Mouse (Mus musculus) hindbrain, postnatal 0 days (tissue): Measurements from ENCODE around the gene Stmn3. TPM values are rescaled to one million over a fixed set of nuclear protein-coding genes. Genes with fewer than 3 reads are reported as not detected.
"Not testable (repeated sequence)": the region's sequence is repeated elsewhere in the genome, so short reads cannot be mapped to it uniquely, and the experiment has no call there.

Experiments used
- ATAC-seq: fragments of 200-750 bp; cut with Nextera tagmentation; 2 replicates; pipeline ENCODE4 v1.8.0; 2017; ENCODE audit warnings: mild to moderate bottlenecking, moderate TSS enrichment, moderate library complexity
- DNase-seq: peaks from one replicate; pipeline ENCODE4 v3.0.0-alpha.2; 2015; ENCODE audit warnings: low spot score
- H3K27ac ChIP-seq: fragments of 300-500 bp; sonication (generic); 2 replicates; pipeline ENCODE4 v1.5.1; 2014; ENCODE audit warnings: mild to moderate bottlenecking
- H3K27me3 ChIP-seq: fragments of 300-500 bp; sonication (generic); 2 replicates; pipeline ENCODE4 v1.6.1; 2014; ENCODE audit warnings: low read length, mixed read lengths; ENCODE audit not compliant: insufficient read depth
- H3K36me3 ChIP-seq: fragments of 300-500 bp; sonication (generic); 2 replicates; pipeline ENCODE4 v1.6.1; 2014; ENCODE audit warnings: low read length, mixed read lengths; ENCODE audit not compliant: insufficient read depth
- H3K4me1 ChIP-seq: fragments of 300-500 bp; sonication (generic); 2 replicates; pipeline ENCODE4 v1.6.1; 2014; ENCODE audit warnings: antibody characterized with exemption, low read length, mixed read lengths; ENCODE audit not compliant: insufficient read depth
- H3K4me2 ChIP-seq: fragments of 300-500 bp; sonication (generic); 2 replicates; pipeline ENCODE4 v1.6.1; 2014; ENCODE audit warnings: low read depth, mild to moderate bottlenecking, low read length, moderate library complexity, mixed read lengths
- H3K4me3 ChIP-seq: fragments of 300-500 bp; sonication (generic); 2 replicates; pipeline ENCODE4 v1.5.1; 2014; ENCODE audit warnings: low read length
- H3K9ac ChIP-seq: fragments of 300-500 bp; sonication (generic); replicated peaks from 2 replicates; pipeline ENCODE4 v1.6.1; 2014; ENCODE audit warnings: mild to moderate bottlenecking, low read length, moderate library complexity, mixed read lengths
- H3K9me3 ChIP-seq: fragments of 300-500 bp; sonication (generic); 2 replicates; pipeline ENCODE4 v1.6.1; 2016; ENCODE audit warnings: low read length, mixed read lengths
- CTCF ChIP-seq: IDR thresholded peaks from 2 replicates; pipeline ENCODE4 v1.5.1; 2016; ENCODE audit warnings: antibody characterized with exemption, control low read depth, low read depth
- WGBS: fragments of 180-500 bp; shearing (Covaris S2); extraction: QIAGEN DNeasy Blood & Tissue Kit; methylation state at CpG from one replicate; pipeline ENCODE4 v1.1.7; 2014; 5-methylcytosine and 5-hydroxymethylcytosine counted together
- polyA plus RNA-seq: library from polyadenylated mRNA; unstranded; fragments of >200 nt; fragmentation: Nextera tagmentation; extraction: Ambion mirVana; gene quantifications from 2 replicates; pipeline ENCODE4 v1.2.1, GENCODE M21; 2015
- total RNA-seq: library from RNA; depleted of rRNA; stranded (reverse); fragments of >200 nt; gene quantifications from 2 replicates; pipeline ENCODE4 v1.2.3, GENCODE M21; 2014

Gene Stmn3
- total and polyA plus RNA-seq, 2 experiments from 2014 or later = 1,263 to 1,824 TPM

- Histone ChIP-seq H3K4me3 (peak overlapping the region; percentile 85), H3K9me3 (no peaks in the 10 kb centered on the region), H3K9ac (peak overlapping the region; percentile 88; the same call in 1 of the 2 replicates), H3K4me1 (peaks cover 4% of the 10 kb centered on the region; the same call in 1 of the 2 replicates), H3K27me3 (no peaks in the 10 kb centered on the region), H3K27ac (peak overlapping the region; percentile 90; the same call in 1 of the 2 replicates), H3K4me2 (peak overlapping the region; percentile 73), H3K36me3 (peaks cover 17% of the 10 kb centered on the region)
- ATAC-seq (no peak), DNase-seq (no peak)
- 49% methylated on average over 3 of the region's 3 CpGs for WGBS
- no peak for TF ChIP-seq CTCF
Measured at GRCm38 (mm10) chr2:181312435-181312834, 1.9 kb downstream of the Stmn3 start.

GRCm38 (mm10) chr2:181307144-181307804, 7.0 kb downstream of the Stmn3 start:
- no peak overlapping the region for H3K27ac ChIP-seq
- H3K36me3 ChIP-seq = peaks cover 25% of the 10 kb centered on the region
- no peaks in the 10 kb centered on the region for H3K27me3 ChIP-seq
- H3K4me1 ChIP-seq = peaks cover 4% of the 10 kb centered on the region; the same call in 1 of the 2 replicates
- DNase-seq (peak; percentile 87), ATAC-seq (peak; percentile 64)
- 0 out of 2 replicates have a peak overlapping the region, but pooled peaks have one; percentile 21 for H3K9ac ChIP-seq
- H3K9me3 ChIP-seq = no peaks in the 10 kb centered on the region
- no peak overlapping the region for H3K4me3 ChIP-seq
- TF ChIP-seq CTCF = peak; percentile 77
- WGBS = 13% methylated on average over 30 of the region's 30 CpGs
- no peak overlapping the region for H3K4me2 ChIP-seq

GRCm38 (mm10) chr2:181304944-181305343, 9.4 kb downstream of the Stmn3 start:
- ATAC-seq = no peak
- no peak overlapping the region for H3K4me3 ChIP-seq
- no peaks in the 10 kb centered on the region for H3K9me3 ChIP-seq
- H3K27me3 ChIP-seq = no peaks in the 10 kb centered on the region
- H3K4me1 ChIP-seq = no peaks in the 10 kb centered on the region
- H3K36me3 ChIP-seq = peaks cover 32% of the 10 kb centered on the region
- H3K9ac ChIP-seq = no peak overlapping the region
- no peak for TF ChIP-seq CTCF
- DNase-seq = no peak
- WGBS = 76% methylated on average over 1 of the region's 1 CpGs
- H3K4me2 ChIP-seq = no peak overlapping the region
- H3K27ac ChIP-seq = no peak overlapping the region

GRCm38 (mm10) chr2:181302041-181302440, 12.3 kb downstream of the Stmn3 start:
- H3K36me3 ChIP-seq = peaks cover 16% of the 10 kb centered on the region
- H3K4me3 ChIP-seq = no peak overlapping the region
- H3K9ac ChIP-seq = no peak overlapping the region
- no peaks in the 10 kb centered on the region for H3K27me3 ChIP-seq
- no peaks in the 10 kb centered on the region for H3K9me3 ChIP-seq
- 39% methylated on average over 3 of the region's 3 CpGs for WGBS
- no peak overlapping the region for H3K27ac ChIP-seq
- no peaks in the 10 kb centered on the region for H3K4me1 ChIP-seq
- ATAC-seq (no peak), DNase-seq (no peak)
- no peak overlapping the region for H3K4me2 ChIP-seq
- TF ChIP-seq CTCF = no peak

- Histone ChIP-seq H3K4me2 (no peak overlapping the region), H3K4me1 (no peaks in the 10 kb centered on the region; the same call in 1 of the 2 replicates), H3K36me3 (no peaks in the 10 kb centered on the region), H3K9ac (no peak overlapping the region), H3K27ac (no peak overlapping the region), H3K9me3 (no peaks in the 10 kb centered on the region), H3K27me3 (no peaks in the 10 kb centered on the region), H3K4me3 (no peak overlapping the region)
- TF ChIP-seq CTCF = no peak
- DNase-seq (no peak), ATAC-seq (no peak)
- 81% methylated on average over 1 of the region's 1 CpGs for WGBS
Measured at GRCm38 (mm10) chr2:181290937-181291336, 23.4 kb downstream of the Stmn3 start.

GRCm38 (mm10) chr2:181288691-181289090, 25.6 kb downstream of the Stmn3 start:
- TF ChIP-seq CTCF = no peak
- H3K36me3 ChIP-seq = no peaks in the 10 kb centered on the region
- H3K4me3 ChIP-seq = peak overlapping the region; percentile 55
- ATAC-seq (no peak), DNase-seq (no peak)
- WGBS = 84% methylated on average over 3 of the region's 3 CpGs
- no peak overlapping the region for H3K27ac ChIP-seq
- no peaks in the 10 kb centered on the region for H3K27me3 ChIP-seq
- peak overlapping the region; percentile 73 for H3K4me2 ChIP-seq
- no peaks in the 10 kb centered on the region; the same call in 1 of the 2 replicates for H3K4me1 ChIP-seq
- H3K9ac ChIP-seq = peak overlapping the region; percentile 64; the same call in 1 of the 2 replicates
- H3K9me3 ChIP-seq = no peaks in the 10 kb centered on the region

GRCm38 (mm10) chr2:181287958-181288350, 26.3 kb downstream of the Stmn3 start, which contains the start of gene Gmeb2:
Gene Gmeb2, minus strand, starts transcription at chr2:181288035.
- not testable (repeated sequence) for H3K9me3 ChIP-seq, H3K4me1 ChIP-seq, H3K36me3 ChIP-seq, H3K27me3 ChIP-seq
- Histone ChIP-seq H3K27ac (peak within 1 kb of the TSS; percentile 91), H3K4me3 (peak within 1 kb of the TSS; percentile 55), H3K4me2 (peak within 1 kb of the TSS; percentile 73), H3K9ac (peak within 1 kb of the TSS; percentile 64)
- ATAC-seq (peak; percentile 96), DNase-seq (peak; percentile 98)
- under 1% methylated on average over 37 of the region's 38 CpGs for WGBS
- TF ChIP-seq CTCF = peak; percentile 54
